Mouse (Mus musculus) bone marrow macrophage, adult 2 months (primary cell): Measurements from ENCODE around the gene Artn. TPM values are rescaled to one million over a fixed set of nuclear protein-coding genes. Genes with fewer than 3 reads are reported as not detected.

Experiments
- H3K27ac ChIP-seq: 2 replicates; pipeline ENCODE4 v1.5.1; 2012; ENCODE audit warnings: low read depth, low read length; ENCODE audit not compliant: insufficient read depth
- H3K4me1 ChIP-seq: 2 replicates; pipeline ENCODE4 v1.6.1; 2012; ENCODE audit warnings: low read length; ENCODE audit not compliant: control insufficient read depth, insufficient read depth
- H3K4me3 ChIP-seq: 2 replicates; pipeline ENCODE4 v1.5.1; 2012; ENCODE audit warnings: mild to moderate bottlenecking, low read length, moderate library complexity; ENCODE audit not compliant: insufficient read depth
- CTCF ChIP-seq: IDR thresholded peaks from 2 replicates; pipeline ENCODE4 v1.5.1; 2012; ENCODE audit warnings: low read depth, mild to moderate bottlenecking, low read length, moderate library complexity
- POLR2A ChIP-seq: IDR thresholded peaks from 2 replicates; pipeline ENCODE4 v1.6.1; 2012; ENCODE audit warnings: mild to moderate bottlenecking, low read depth, low read length, borderline replicate concordance
- polyA plus RNA-seq: library from polyadenylated mRNA; stranded (reverse); fragments of >200 nt; gene quantifications from 2 replicates; pipeline ENCODE4 v1.2.4, GENCODE M21; 2012; ENCODE audit not compliant: missing spikeins, insufficient read depth, insufficient read length

Gene Artn
- polyA plus RNA-seq, 1 experiment: not detected

DNA sequence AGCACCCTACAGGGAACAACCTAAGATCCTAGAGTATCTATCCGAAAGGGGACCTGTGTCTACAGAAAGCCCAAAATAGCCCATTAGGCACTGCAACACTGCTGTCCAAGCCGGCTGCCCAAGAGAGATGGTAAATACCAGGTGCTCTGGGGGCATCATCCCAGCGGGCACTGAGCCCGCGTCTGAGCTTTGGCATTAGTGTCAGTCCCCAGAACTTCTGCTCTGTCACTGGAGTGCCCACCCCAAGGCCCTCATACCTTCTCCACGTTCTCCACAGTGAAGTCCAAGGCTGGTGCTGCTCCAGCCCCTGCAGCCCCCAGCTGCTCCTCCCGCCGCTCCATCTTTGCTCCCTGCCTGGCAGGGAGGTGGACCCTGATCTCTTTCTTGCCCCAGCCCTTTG, 15.5 kb downstream of the Artn start:
- Histone ChIP-seq H3K4me1 (peaks cover 46% of the 10 kb centered on the region), H3K27ac (no peak overlapping the region)
- TF ChIP-seq POLR2A: no peak
- TF ChIP-seq CTCF: no peak

DNA sequence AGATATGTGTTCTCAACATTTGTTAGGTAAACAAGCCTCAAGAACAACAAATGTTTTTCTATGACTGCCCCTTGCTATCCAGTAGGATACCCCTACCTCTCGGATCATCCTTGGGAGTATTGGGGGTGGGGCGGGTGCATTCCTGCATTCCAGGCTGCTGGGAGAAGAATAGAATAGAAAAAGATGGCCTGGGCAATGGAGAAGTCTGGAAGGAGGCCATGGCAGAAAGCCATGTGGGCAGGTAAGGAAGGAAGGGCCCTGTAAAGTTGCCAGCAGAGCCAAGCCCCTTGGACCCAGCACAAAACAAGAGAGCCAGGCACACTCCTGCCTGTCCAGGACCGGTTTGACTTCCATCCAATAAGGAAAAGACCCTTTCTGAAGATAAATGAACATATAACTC, 16.1 kb downstream of the Artn start:
- no peak for TF ChIP-seq POLR2A
- TF ChIP-seq CTCF: no peak
- Histone ChIP-seq H3K4me1 (peaks cover 46% of the 10 kb centered on the region), H3K27ac (no peak overlapping the region), H3K4me3 (peak overlapping the region; percentile 79)

More for the DNA sequence above, 15.5 kb downstream of the Artn start:
- peak overlapping the region; percentile 79 for H3K4me3 ChIP-seq

DNA sequence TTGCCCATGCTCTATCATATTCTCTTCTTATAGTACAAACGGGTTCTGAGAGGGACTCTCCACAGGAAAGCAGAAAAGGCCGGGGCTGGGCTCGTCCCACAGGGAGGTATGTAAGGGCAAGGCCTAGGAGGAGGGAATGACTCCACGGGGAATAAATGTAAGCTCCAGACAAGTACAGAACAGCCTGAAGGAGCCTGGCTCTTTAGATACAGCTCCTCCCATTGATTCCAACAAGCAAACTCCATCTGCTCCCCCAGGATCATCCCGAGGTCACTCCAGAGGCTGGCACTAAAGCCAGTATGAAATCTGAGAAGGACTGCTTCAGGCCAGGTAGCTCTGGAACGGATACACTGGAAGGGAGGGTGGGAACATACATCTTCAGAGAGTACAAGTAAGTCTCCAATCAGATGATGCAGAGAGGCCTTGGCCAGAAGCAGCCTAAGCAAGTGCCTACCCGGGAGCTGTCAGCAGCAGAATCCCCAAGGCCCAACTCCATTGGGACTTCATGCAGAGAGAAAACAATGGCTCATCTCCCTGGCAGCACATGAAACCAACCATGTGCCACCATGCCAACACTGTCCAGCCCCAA, 16.8 kb downstream of the Artn start:
- TF ChIP-seq CTCF: no peak
- no peak for TF ChIP-seq POLR2A
- Histone ChIP-seq H3K4me1 (peaks cover 45% of the 10 kb centered on the region), H3K27ac (no peak overlapping the region), H3K4me3 (peak overlapping the region; percentile 79; the same call in 1 of the 2 replicates)

DNA sequence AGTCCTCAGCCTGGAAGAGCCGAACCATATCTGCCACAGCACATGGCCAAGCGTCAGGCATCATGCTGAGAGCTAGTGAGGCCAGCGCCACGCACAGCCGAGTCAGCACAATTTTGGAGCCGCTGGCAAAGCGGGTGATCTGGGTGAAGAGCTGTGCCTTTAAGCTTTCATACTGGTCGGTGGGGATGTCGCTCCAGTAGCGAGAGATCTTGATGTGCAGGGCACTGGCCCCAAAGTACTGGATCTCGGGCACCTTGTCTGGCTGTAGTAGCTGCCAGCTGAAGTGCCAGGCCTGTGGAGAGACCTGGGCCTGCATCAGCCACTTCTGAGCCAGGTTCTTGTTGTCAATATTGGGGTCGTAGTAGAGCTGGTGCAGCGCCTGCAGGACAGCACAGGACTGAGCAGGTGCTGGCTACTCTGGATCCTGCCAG, 17.4 kb downstream of the Artn start:
- no peak for TF ChIP-seq POLR2A
- no peak for TF ChIP-seq CTCF
- no peak overlapping the region for H3K27ac ChIP-seq
- H3K4me3 ChIP-seq: no peak overlapping the region
- peaks cover 42% of the 10 kb centered on the region for H3K4me1 ChIP-seq

DNA sequence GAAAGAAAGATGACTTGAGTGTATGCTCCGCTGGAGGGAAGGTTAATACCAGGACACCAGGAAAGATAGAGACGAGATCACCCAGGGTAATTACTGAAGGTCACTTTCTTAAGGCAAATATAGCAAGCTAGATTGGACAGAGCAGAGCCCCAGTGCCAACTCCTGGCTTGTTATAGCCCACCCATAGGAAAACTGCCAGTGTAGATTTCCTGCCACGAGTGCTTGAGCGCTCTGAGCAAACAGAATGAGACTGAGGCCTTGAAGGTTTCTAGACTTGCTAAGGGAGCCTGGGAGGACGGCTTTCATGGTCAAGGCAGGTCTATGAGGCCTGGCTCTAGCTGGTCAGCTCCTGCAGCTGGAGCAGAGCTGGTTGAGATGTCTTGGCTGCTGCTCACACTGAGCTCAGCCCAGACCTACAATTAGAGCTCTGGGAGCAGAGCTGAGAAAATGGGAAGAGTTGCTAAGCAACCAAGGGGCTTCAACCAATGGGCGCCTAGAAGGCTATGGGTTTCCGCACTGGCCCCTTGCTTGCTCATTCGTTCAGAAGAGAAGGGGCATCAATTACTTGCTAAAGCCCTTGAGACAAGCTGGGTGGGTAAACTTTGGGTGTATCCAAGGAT, 20.6 kb downstream of the Artn start:
- peaks cover 38% of the 10 kb centered on the region for H3K4me1 ChIP-seq
- TF ChIP-seq CTCF: no peak
- TF ChIP-seq POLR2A: no peak
- no peak overlapping the region for H3K27ac ChIP-seq
- H3K4me3 ChIP-seq: no peak overlapping the region

DNA sequence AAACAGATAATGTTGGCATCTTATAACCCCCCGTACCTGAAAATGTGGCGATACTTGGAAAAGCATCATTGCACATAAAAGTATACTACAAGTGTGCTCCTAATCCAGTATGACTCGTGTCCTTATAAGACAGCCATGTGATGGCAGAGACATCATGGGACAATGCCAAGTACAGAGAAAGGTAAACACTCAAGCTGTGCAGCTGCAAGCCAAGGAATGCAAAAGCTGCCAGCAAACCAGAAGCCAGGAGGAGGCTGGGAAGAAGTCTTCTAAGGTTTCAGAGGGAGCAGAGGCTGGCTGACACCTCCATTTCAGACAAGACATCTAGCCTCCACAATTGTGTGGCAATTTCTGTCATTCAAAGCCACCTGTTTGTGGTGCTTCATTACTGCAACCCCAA, 23.4 kb downstream of the Artn start:
- no peak overlapping the region for H3K4me3 ChIP-seq
- no peak overlapping the region for H3K27ac ChIP-seq
- TF ChIP-seq POLR2A (no peak), CTCF (no peak)
- peaks cover 27% of the 10 kb centered on the region for H3K4me1 ChIP-seq

DNA sequence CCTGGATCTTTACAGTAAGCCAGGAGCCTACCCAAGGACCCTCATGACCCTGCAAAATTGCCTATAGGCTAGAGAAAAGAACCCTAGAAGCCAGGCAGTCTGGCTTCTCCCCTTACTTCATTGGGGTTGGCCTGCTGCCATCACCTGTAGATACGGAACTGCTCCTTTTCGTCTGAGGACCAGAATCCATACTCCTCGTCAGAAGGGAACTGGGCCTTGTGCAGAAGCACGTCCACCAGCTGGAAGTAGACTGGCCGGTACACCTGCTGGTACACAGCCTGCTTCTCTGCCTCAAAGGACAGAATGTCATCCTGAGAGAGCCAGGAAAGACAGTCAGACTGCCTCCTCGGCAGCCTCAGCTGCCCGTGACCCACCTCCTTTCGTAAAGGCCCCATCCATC, 24.8 kb downstream of the Artn start:
- Histone ChIP-seq H3K27ac (no peak overlapping the region), H3K4me3 (no peak overlapping the region), H3K4me1 (peaks cover 22% of the 10 kb centered on the region)
- TF ChIP-seq CTCF: no peak
- no peak for TF ChIP-seq POLR2A

DNA sequence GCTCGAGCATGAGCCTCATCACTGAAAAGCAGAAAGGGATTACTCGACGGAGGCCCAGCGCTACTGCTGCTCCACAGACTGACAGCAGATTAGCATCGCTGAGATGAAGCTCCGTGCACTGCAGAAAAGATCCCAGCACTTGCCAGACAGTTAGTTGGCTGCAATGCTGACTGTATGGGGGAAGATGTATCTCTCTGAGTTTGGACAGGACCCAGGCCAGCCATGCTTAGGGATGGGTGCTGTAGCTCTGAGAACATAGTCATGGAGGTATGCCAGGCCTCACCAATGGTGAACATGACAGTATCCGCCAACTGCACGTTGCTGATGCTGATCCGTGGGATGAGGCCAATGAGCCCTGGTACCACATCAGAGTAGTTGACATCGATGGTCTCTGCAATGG, 25.5 kb downstream of the Artn start:
- no peak overlapping the region for H3K4me3 ChIP-seq
- H3K27ac ChIP-seq: no peak overlapping the region
- H3K4me1 ChIP-seq: peaks cover 20% of the 10 kb centered on the region
- TF ChIP-seq POLR2A (no peak), CTCF (no peak)

DNA sequence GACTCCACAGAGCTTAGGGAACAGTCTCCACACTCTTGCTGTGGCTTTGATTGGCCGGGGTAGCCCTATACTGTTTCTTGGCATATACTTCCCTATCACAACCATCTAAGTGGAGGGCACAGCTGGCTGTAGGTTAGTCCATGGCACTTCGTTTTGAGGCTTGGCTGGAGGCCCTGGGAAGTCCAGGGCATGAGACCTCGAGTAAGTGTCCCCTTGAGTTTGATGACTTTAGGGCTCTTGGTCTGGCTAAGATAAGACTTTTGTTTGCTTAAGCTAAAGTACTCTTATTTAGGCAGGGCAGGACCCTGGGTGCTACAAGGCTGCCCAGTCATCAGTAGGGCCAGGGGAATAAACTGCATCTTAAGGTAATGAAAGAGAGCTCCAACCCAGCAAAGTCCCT, 31.5 kb downstream of the Artn start:
- no peak overlapping the region for H3K4me3 ChIP-seq
- no peak overlapping the region for H3K27ac ChIP-seq
- TF ChIP-seq POLR2A (no peak), CTCF (no peak)
- no peaks in the 10 kb centered on the region for H3K4me1 ChIP-seq

DNA sequence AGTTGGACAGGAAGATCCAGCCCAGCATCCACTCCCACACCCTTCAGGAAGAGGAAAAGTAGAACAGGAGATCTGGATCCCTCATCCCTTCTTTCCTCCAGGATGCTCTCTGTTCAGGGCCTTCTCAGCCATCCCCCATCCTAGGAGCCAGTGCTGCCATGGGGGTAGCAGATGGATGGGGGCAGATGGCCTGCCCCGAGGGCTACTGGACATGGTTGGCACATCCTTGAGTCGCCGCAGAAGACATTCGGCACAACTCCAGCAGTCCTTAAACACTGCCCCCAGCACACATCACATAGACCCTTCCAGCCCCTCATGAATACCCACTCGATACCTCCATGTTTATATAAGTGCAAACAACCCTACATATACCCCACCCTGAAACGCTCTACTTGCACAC, 33.5 kb downstream of the Artn start:
- Histone ChIP-seq H3K27ac (no peak overlapping the region), H3K4me1 (peaks cover 3% of the 10 kb centered on the region; the same call in 1 of the 2 replicates), H3K4me3 (no peak overlapping the region)
- TF ChIP-seq POLR2A: no peak
- no peak for TF ChIP-seq CTCF
